Mouse (Mus musculus): ENCODE results near the gene Lix1l. TPM values are rescaled to one million over a fixed set of nuclear protein-coding genes. Genes with fewer than 3 reads are reported as not detected.

The Lix1l gene
- total RNA-seq, 2 experiments from 2014 or later, result 24.1 to 26.9 TPM

GRCm38 (mm10) chr3:96675690-96676089, 74.7 kb downstream of the Lix1l start:
- no peak for DNase-seq

Other genes starting within 250 kb of the Lix1l start
- gene BC107364, start 148.8 kb upstream of the Lix1l start, total RNA-seq (2021), result not detected
- gene Hfe2, start 76.0 kb upstream of the Lix1l start, total RNA-seq (2021), result 100 to 1,000 TPM; 383 to 415 TPM
- gene Txnip, start 43.2 kb upstream of the Lix1l start, total RNA-seq (2021), result 100 to 1,000 TPM; 484 to 520 TPM
- gene Gm16253, start 24.2 kb upstream of the Lix1l start, total RNA-seq (2021), result 1 to 10 TPM in 1 of 2 experiments, under 1 TPM in 1; 0.70 to 1.1 TPM
- 10 to 100 TPM; 32.1 to 32.7 TPM for gene Polr3gl, start 7.0 kb upstream of the Lix1l start, total RNA-seq (2021)
- 1 to 10 TPM in 1 of 2 experiments, under 1 TPM in 1; 0.96 to 1.9 TPM for gene Ankrd34a, start 4.5 kb upstream of the Lix1l start, total RNA-seq (2021)
- 10 to 100 TPM; 57.0 to 65.1 TPM for gene Rbm8a, start 28.8 kb downstream of the Lix1l start, total RNA-seq (2021)
- 10 to 100 TPM; 23.6 to 26.7 TPM for gene Pex11b, start 34.2 kb downstream of the Lix1l start, total RNA-seq (2021)
- gene Gm42957, start 34.3 kb downstream of the Lix1l start, total RNA-seq (2021), result under 1 TPM; 0.35 to 0.50 TPM
- 1 to 10 TPM; 3.4 to 5.4 TPM for gene Itga10, start 44.4 kb downstream of the Lix1l start, total RNA-seq (2021)
- gene Ankrd35, start 69.0 kb downstream of the Lix1l start, total RNA-seq (2021), result 1 to 10 TPM; 1.4 to 1.6 TPM
- gene Pias3, start 95.2 kb downstream of the Lix1l start, total RNA-seq (2021), result 10 to 100 TPM; 18.0 to 29.1 TPM
- gene Nudt17, start 107.4 kb downstream of the Lix1l start, total RNA-seq (2021), result 1 to 10 TPM in 1 of 2 experiments, under 1 TPM in 1; 0.92 to 1.5 TPM
- gene Polr3c, start 126.5 kb downstream of the Lix1l start, total RNA-seq (2021), result 10 to 100 TPM; 18.4 to 19.9 TPM
- 10 to 100 TPM; 49.0 to 58.9 TPM for gene Rnf115, start 126.5 kb downstream of the Lix1l start, total RNA-seq (2021)
- not detected for gene Pdzk1, start 228.1 kb downstream of the Lix1l start, total RNA-seq (2021)
- gene Cd160, start 228.2 kb downstream of the Lix1l start, total RNA-seq (2021), result not detected